Mouse (Mus musculus): Measurements from ENCODE around the gene Nacc2. TPM values are rescaled to one million over a fixed set of nuclear protein-coding genes. Genes with fewer than 3 reads are reported as not detected.

The Nacc2 gene
- total RNA-seq, 2 experiments from 2014 or later: 10.8 to 11.2 TPM

- DNase-seq (ENCODE audit: low spot score in 2 of 2): no peak
Measured at GRCm38 (mm10) chr2:26011420-26011819, 111.6 kb downstream of the Nacc2 start.

Other genes with a start within 250 kb of the Nacc2 start
- 10 to 100 TPM; 34.2 to 45.1 TPM for gene Camsap1, start 139.9 kb downstream of the Nacc2 start, total RNA-seq (2021)
- gene Ubac1, start 101.5 kb downstream of the Nacc2 start, total RNA-seq (2021): 100 to 1,000 TPM; 186 to 187 TPM
- not detected for gene Lhx3, start 85.1 kb upstream of the Nacc2 start, total RNA-seq (2021)
- gene Qsox2, start 114.3 kb upstream of the Nacc2 start, total RNA-seq (2021): 10 to 100 TPM; 11.2 to 11.4 TPM
- gene Ccdc187, start 171.3 kb upstream of the Nacc2 start, total RNA-seq (2021): under 1 TPM; 0.10 to 0.15 TPM
- 10 to 100 TPM; 24.1 to 28.1 TPM for gene Gpsm1, start 192.3 kb upstream of the Nacc2 start, total RNA-seq (2021)
- gene Dnlz, start 228.9 kb upstream of the Nacc2 start, total RNA-seq (2021): 10 to 100 TPM; 18.5 to 21.0 TPM
- gene Card9, start 237.7 kb upstream of the Nacc2 start, total RNA-seq (2021): 1 to 10 TPM; 1.6 to 1.8 TPM